Mouse (Mus musculus) skeletal muscle tissue, postnatal 0 days (tissue): ENCODE results near the gene Gm13275. TPM values are rescaled to one million over a fixed set of nuclear protein-coding genes. Genes with fewer than 3 reads are reported as not detected.

Source experiments
- polyA plus RNA-seq: library from polyadenylated mRNA; unstranded; fragments of >200 nt; fragmentation: Nextera tagmentation; extraction: Ambion mirVana; gene quantifications from 2 replicates; pipeline ENCODE4 v1.2.1, GENCODE M21; 2015

Gm13275 gene
- polyA plus RNA-seq, 1 experiment from 2014 or later, result not detected

Other genes starting within 250 kb of the Gm13275 start
- not detected in 2 replicates for gene Ifna15, start 236.2 kb upstream of the Gm13275 start, polyA plus RNA-seq
- gene Ifna14, start 222.7 kb upstream of the Gm13275 start, polyA plus RNA-seq, result not detected in 2 replicates
- not detected in 2 replicates for gene Ifna9, start 202.1 kb upstream of the Gm13275 start, polyA plus RNA-seq
- gene Ifna12, start 191.1 kb upstream of the Gm13275 start, polyA plus RNA-seq, result not detected in 2 replicates
- not detected in 2 replicates for gene C87499, start 160.1 kb upstream of the Gm13275 start, polyA plus RNA-seq
- gene Ifna13, start 150.0 kb upstream of the Gm13275 start, polyA plus RNA-seq, result not detected in 2 replicates
- not detected in 2 replicates for gene Ifna16, start 117.6 kb upstream of the Gm13275 start, polyA plus RNA-seq
- not detected in 2 replicates for gene Ifna2, start 110.6 kb upstream of the Gm13275 start, polyA plus RNA-seq
- gene Ifnab, start 103.1 kb upstream of the Gm13275 start, polyA plus RNA-seq, result not detected in 2 replicates
- gene Gm26566, start 72.7 kb upstream of the Gm13275 start, polyA plus RNA-seq, result 0.13 and 0.36 TPM in 2 replicates
- 48.9 and 52.6 TPM in 2 replicates for gene Klhl9, start 72.0 kb upstream of the Gm13275 start, polyA plus RNA-seq
- not detected in 2 replicates for gene Gm13271, start 39.6 kb upstream of the Gm13275 start, polyA plus RNA-seq
- gene Gm13283, start 34.4 kb upstream of the Gm13275 start, polyA plus RNA-seq, result 0.15 and 0.18 TPM in 2 replicates
- gene Gm13290, start 20.7 kb upstream of the Gm13275 start, polyA plus RNA-seq, result 0.15 TPM in 1 of 2 replicates, not detected in the other
- not detected in 2 replicates for gene Gm13289, start 17.6 kb upstream of the Gm13275 start, polyA plus RNA-seq
- not detected in 2 replicates for gene Gm13272, start 14.6 kb upstream of the Gm13275 start, polyA plus RNA-seq
- 0.26 and 0.27 TPM in 2 replicates for gene Ifnz, start 12.4 kb upstream of the Gm13275 start, polyA plus RNA-seq
- not detected in 2 replicates for gene Gm13276, start 8.8 kb upstream of the Gm13275 start, polyA plus RNA-seq
- not detected in 2 replicates for gene Gm13277, start 5.9 kb upstream of the Gm13275 start, polyA plus RNA-seq
- gene Gm13278, start 2.9 kb upstream of the Gm13275 start, polyA plus RNA-seq, result not detected in 2 replicates
- not detected in 2 replicates for gene Gm13279, start 2.9 kb downstream of the Gm13275 start, polyA plus RNA-seq
- gene Gm13285, start 5.2 kb downstream of the Gm13275 start, polyA plus RNA-seq, result 0.47 and 1.0 TPM in 2 replicates
- not detected in 2 replicates for gene Gm13287, start 8.8 kb downstream of the Gm13275 start, polyA plus RNA-seq
- gene Gm13288, start 11.0 kb downstream of the Gm13275 start, polyA plus RNA-seq, result 0.10 TPM in 1 of 2 replicates, not detected in the other
- gene Ifna7, start 21.7 kb downstream of the Gm13275 start, polyA plus RNA-seq, result not detected in 2 replicates
- not detected in 2 replicates for gene Ifna11, start 25.5 kb downstream of the Gm13275 start, polyA plus RNA-seq
- gene Ifna6, start 32.9 kb downstream of the Gm13275 start, polyA plus RNA-seq, result not detected in 2 replicates
- gene Ifna5, start 41.0 kb downstream of the Gm13275 start, polyA plus RNA-seq, result not detected in 2 replicates
- gene Ifna4, start 47.4 kb downstream of the Gm13275 start, polyA plus RNA-seq, result not detected in 2 replicates
- gene Ifna1, start 55.6 kb downstream of the Gm13275 start, polyA plus RNA-seq, result not detected in 2 replicates
- not detected in 2 replicates for gene Ifne, start 85.7 kb downstream of the Gm13275 start, polyA plus RNA-seq